Mouse (Mus musculus) embryonic facial prominence, embryonic 11.5 days (tissue): ENCODE measurements around the gene Limch1. TPM values are rescaled to one million over a fixed set of nuclear protein-coding genes. Genes with fewer than 3 reads are reported as not detected.

ENCODE experiments used
- ATAC-seq: fragments of 200-750 bp; cut with Nextera tagmentation; replicated peaks from 2 replicates; pipeline ENCODE4 v1.8.0; 2017; ENCODE audit warnings: low read depth; ENCODE audit not compliant: insufficient number of reproducible peaks, low FRiP score, low TSS enrichment
- DNase-seq: peaks from one replicate; pipeline ENCODE4 v3.0.0-alpha.2; 2015; ENCODE audit warnings: low spot score
- H3K27ac ChIP-seq: fragments of 300-500 bp; sonication (generic); replicated peaks from 2 replicates; pipeline ENCODE4 v1.5.1; 2014; ENCODE audit warnings: mild to moderate bottlenecking, low read depth, low read length, control low read depth
- H3K27me3 ChIP-seq: fragments of 300-500 bp; sonication (generic); 2 replicates; pipeline ENCODE4 v1.6.1; 2014; ENCODE audit warnings: mild to moderate bottlenecking, low read length, moderate library complexity, mixed read lengths; ENCODE audit not compliant: control insufficient read depth, insufficient read depth
- H3K36me3 ChIP-seq: fragments of 300-500 bp; sonication (generic); replicated peaks from 2 replicates; pipeline ENCODE4 v1.6.1; 2014; ENCODE audit warnings: low read depth, mild to moderate bottlenecking, low read length, moderate library complexity, mixed read lengths; ENCODE audit not compliant: control insufficient read depth, insufficient read depth
- H3K4me1 ChIP-seq: fragments of 300-500 bp; sonication (generic); 2 replicates; pipeline ENCODE4 v1.6.1; 2014; ENCODE audit warnings: low read length, mixed read lengths; ENCODE audit not compliant: control insufficient read depth, insufficient read depth
- H3K4me2 ChIP-seq: fragments of 300-500 bp; sonication (generic); 2 replicates; pipeline ENCODE4 v1.6.1; 2014; ENCODE audit warnings: low read depth, mild to moderate bottlenecking, control low read depth, low read length, moderate library complexity
- H3K4me3 ChIP-seq: fragments of 300-500 bp; sonication (generic); 2 replicates; pipeline ENCODE4 v1.5.1; 2014; ENCODE audit warnings: low read depth, low read length, control low read depth
- H3K9ac ChIP-seq: fragments of 300-500 bp; sonication (generic); replicated peaks from 2 replicates; pipeline ENCODE4 v1.6.1; 2014; ENCODE audit warnings: mild to moderate bottlenecking, control low read depth, low read length
- H3K9me3 ChIP-seq: fragments of 300-500 bp; sonication (generic); replicated peaks from 2 replicates; pipeline ENCODE4 v1.6.1; 2016; ENCODE audit warnings: mild to moderate bottlenecking, low read length, inconsistent platforms, mixed read lengths; ENCODE audit not compliant: control insufficient read depth
- WGBS: fragments of 180-500 bp; shearing (Covaris S2); extraction: QIAGEN DNeasy Blood & Tissue Kit; methylation state at CpG from one replicate; pipeline ENCODE4 v1.1.7; 2014; 5-methylcytosine and 5-hydroxymethylcytosine counted together
- polyA plus RNA-seq: library from polyadenylated mRNA; unstranded; fragments of >200 nt; fragmentation: Nextera tagmentation; extraction: Ambion mirVana; gene quantifications from 2 replicates; pipeline ENCODE4 v1.2.1, GENCODE M21; 2014

Limch1 gene
- polyA plus RNA-seq, 1 experiment from 2014 or later = 69.3 TPM

DNA sequence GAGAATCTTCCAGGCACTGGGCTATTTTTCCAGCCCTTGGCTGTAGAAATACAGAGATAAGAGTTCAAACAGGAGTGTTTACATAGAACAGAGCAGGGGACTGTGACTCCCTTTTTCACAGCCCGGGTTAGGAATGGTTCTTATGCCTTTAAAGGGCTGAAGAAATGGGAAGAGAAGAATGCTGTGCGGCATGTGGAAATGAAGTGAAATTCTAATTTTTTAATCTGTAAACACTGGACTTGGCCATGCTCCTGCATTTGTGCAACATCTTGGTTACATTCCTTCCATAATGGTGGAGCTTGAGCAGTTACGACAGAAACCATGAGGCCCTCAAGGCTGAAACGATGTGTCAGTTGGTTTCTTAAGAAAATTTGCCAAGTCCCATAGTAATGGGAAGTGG lies 165.4 kb downstream of the Limch1 start:
- no peak overlapping the region for H3K4me2 ChIP-seq
- no peaks in the 10 kb centered on the region for H3K9me3 ChIP-seq
- H3K27me3 ChIP-seq = no peaks in the 10 kb centered on the region
- DNase-seq (no peak), ATAC-seq (no peak)
- no peak overlapping the region for H3K27ac ChIP-seq
- no peak overlapping the region for H3K9ac ChIP-seq
- no peak overlapping the region for H3K4me3 ChIP-seq
- H3K4me1 ChIP-seq = no peaks in the 10 kb centered on the region
- 93% methylated on average over 4 of the region's 4 CpGs for WGBS
- no peaks in the 10 kb centered on the region for H3K36me3 ChIP-seq

DNA sequence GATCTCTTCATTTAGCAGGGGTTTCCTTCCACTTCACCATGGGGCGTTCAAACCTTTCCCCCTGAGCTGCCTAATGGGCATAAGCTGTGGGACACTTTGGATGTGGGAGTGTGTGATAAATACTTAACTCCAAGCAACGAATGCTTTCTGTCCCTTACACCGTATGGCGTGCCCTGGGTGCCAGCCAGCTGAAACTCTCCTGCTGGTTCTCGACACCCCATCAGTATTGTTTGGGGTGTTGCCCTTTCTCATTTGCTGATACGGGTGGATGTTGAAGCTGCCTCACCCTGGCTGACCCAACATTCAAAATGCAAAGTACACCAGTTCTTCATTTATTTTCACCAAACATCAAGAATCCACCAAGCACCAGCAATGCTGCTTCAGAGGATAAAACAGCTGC lies 168.2 kb downstream of the Limch1 start:
- DNase-seq = no peak
- ATAC-seq = no peak
- Histone ChIP-seq H3K4me1 (no peaks in the 10 kb centered on the region), H3K4me3 (no peak overlapping the region), H3K36me3 (no peaks in the 10 kb centered on the region), H3K27ac (no peak overlapping the region), H3K9me3 (no peaks in the 10 kb centered on the region), H3K27me3 (no peaks in the 10 kb centered on the region), H3K4me2 (no peak overlapping the region), H3K9ac (no peak overlapping the region)
- WGBS = 88% methylated on average over 6 of the region's 6 CpGs

DNA sequence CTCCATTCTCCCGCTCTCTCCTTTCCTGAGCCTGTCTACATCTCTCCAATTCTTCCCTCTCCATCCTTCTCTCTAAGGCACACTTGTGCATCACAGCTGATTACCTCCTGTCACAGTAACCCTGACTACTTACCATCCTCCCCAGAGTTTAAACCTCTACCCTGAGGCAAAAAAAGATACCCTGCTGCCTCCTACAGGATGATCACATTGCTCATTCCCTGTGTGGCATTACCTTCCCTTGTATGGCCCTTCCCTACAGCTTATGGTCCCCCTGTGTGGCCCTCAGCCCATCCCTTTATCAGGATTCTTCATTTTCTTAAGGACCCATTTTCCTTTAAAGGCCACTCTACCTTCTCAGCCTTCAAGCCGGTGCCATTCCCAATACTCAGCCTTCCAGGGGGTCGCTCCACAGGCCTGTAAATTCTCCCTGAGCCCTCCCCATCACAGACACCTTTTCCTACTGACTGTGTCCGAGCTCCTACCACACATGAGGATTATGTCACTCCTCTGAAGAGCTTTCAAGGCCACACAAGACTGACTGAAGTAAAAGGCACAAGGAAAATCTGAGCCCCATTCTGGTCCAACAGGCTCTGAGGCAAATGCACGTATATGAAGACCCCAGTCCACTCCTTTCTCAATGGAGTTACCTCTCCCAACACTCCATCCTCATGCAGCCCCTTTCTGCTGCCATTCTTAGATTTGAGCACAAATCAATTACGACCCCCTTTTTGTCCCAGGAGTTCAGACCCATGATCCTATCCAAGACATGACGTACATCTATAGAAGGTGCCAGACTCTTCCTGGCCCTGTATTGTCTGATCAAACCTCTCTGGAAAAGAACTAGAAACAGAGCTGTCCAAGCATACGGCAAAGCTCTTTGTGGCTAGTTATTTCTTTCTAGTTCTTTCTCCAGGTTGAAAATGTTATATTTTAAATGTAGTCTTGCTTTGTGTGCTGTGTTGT lies 172.0 kb downstream of the Limch1 start:
- 82% methylated on average over 8 of the region's 8 CpGs for WGBS
- no peaks in the 10 kb centered on the region for H3K36me3 ChIP-seq
- no peak overlapping the region for H3K4me2 ChIP-seq
- DNase-seq = no peak
- no peaks in the 10 kb centered on the region for H3K9me3 ChIP-seq
- no peaks in the 10 kb centered on the region for H3K27me3 ChIP-seq
- no peak overlapping the region for H3K9ac ChIP-seq
- ATAC-seq = no peak
- no peak overlapping the region for H3K27ac ChIP-seq
- H3K4me3 ChIP-seq = no peak overlapping the region
- H3K4me1 ChIP-seq = no peaks in the 10 kb centered on the region

DNA sequence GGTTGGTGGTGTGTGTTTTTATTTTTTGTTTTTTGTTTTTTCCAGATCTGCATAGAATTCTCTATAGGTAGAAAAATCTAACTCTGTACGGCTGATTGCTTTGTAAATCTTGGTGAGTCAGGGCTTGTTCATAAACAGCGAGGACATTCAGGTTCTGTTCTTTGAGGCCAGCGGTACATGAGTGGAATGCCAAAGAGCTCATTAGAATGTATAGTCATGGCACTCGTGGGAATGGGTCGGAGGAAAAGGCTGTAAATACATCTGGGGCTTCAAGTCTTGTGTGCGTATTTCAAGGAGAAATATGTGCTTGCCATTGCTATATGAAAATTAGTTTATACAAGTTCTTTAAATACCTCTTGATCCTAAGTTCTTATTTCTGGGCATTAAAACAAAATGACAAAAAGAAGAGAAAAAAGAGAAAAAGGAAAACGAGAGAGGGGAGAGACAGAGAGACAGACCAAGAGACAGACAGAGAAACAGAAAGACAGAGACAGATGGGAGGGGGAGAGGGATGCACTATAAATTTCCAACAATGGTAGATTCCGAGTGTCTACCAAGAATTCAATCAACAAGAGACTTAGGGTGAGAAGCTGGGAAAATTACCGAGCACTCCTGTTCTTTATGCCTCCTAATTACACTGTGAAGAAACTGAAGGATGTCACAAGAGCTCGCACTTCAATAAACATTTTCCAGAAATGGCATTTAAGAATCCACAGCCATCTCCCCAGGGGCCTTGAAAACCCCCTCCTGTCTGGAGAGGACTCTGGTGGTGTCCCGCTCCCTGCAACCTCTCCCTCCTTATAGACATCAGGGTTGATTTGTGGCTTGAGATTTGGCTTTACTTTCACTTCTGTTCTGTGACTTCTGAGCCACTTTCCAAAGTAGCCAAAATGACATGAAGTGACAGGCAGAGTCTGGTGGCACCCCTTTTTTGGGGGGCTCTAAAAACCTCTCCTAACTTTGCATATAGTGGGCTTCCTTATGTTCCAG lies 173.0 kb downstream of the Limch1 start:
- Histone ChIP-seq H3K36me3 (no peaks in the 10 kb centered on the region), H3K9ac (no peak overlapping the region), H3K4me2 (no peak overlapping the region), H3K9me3 (no peaks in the 10 kb centered on the region), H3K4me3 (no peak overlapping the region), H3K4me1 (no peaks in the 10 kb centered on the region), H3K27me3 (no peaks in the 10 kb centered on the region), H3K27ac (no peak overlapping the region)
- ATAC-seq (no peak), DNase-seq (no peak)
- 62% methylated on average over 11 of the region's 11 CpGs for WGBS

DNA sequence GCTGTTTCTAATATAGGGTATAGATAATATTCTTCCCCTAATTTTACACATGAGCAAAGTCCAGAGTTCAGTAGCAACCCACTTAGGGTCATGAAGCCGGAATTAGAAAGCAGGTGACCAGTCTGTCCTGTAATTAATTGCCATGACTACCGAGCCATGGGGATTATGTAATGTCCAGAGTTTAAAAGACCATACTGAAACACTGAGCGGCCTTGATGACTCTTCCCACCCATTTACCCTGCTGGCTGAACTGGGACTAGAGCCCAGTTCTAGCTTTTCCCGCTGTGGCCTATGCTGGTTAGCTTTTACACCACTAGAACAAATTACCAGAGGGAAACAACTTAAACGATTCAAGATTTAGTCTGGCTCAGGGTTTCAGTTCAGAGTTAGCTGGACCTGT lies 177.0 kb downstream of the Limch1 start:
- Histone ChIP-seq H3K4me3 (no peak overlapping the region), H3K27me3 (no peaks in the 10 kb centered on the region), H3K27ac (no peak overlapping the region), H3K9ac (no peak overlapping the region), H3K4me1 (no peaks in the 10 kb centered on the region), H3K9me3 (no peaks in the 10 kb centered on the region), H3K4me2 (no peak overlapping the region), H3K36me3 (no peaks in the 10 kb centered on the region)
- DNase-seq = no peak
- no peak for ATAC-seq
- WGBS = 64% methylated on average over 5 of the region's 5 CpGs

DNA sequence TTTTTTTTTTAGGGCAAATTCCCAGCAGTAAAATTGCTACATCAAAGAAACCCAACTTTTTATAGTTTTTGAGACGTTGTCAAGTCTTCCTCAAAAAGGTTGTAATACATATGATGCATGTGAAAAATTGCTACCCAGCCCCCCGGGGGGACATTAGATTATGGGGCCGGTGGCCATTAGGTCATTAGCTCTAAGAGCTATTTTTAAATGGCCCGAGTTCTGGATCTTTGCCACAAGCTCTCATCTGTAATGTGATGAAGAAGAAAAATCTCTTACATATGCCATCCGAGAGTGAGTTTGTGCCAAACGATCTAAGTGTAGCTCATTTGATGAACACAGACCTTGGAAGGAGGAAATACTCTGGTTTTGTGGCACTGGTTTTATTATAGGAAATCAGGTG lies 183.7 kb downstream of the Limch1 start:
- H3K27me3 ChIP-seq = no peaks in the 10 kb centered on the region
- no peak overlapping the region for H3K9ac ChIP-seq
- no peaks in the 10 kb centered on the region for H3K9me3 ChIP-seq
- no peak overlapping the region for H3K27ac ChIP-seq
- WGBS = 59% methylated on average over 6 of the region's 6 CpGs
- H3K4me3 ChIP-seq = no peak overlapping the region
- no peak for ATAC-seq
- H3K4me1 ChIP-seq = no peaks in the 10 kb centered on the region
- H3K4me2 ChIP-seq = no peak overlapping the region
- no peak for DNase-seq
- no peaks in the 10 kb centered on the region for H3K36me3 ChIP-seq

DNA sequence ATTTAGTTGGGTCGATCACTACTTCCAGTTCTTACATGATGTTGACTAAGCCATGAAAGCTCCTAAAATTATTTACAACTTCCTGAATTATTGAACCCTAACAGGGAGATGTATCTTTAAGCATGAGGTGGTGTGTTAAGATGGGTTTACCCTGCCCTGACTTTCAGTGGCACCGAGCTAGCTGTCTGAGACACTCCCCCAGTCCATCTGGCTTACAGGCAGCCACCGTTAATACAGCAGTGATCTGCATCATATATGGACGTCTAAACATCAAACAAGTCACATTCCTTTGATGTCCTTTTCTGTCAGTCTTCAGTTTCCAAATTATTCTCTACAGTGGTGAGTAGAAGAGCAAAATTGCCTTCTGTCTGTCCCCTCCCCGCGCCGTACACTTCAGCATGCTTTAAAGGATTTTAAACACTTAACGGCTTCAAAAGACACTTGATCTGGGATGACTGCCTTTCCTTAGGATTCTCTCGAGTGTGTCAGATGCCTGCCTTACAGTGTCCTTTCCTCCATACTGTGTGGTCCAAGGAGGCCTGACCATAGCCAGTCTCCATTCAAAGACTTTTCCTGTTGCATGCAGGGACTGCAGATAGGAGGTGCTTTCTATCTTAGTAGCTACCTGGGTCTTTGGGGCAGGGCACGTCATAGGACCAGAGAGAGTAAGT lies 187.6 kb downstream of the Limch1 start:
- 51% methylated on average over 10 of the region's 10 CpGs for WGBS
- H3K4me3 ChIP-seq = no peak overlapping the region
- DNase-seq (no peak), ATAC-seq (no peak)
- H3K9me3 ChIP-seq = no peaks in the 10 kb centered on the region
- H3K27ac ChIP-seq = 0 out of 2 replicates have a peak overlapping the region, but pooled peaks have one; percentile 24
- no peak overlapping the region for H3K9ac ChIP-seq
- H3K4me1 ChIP-seq = no peaks in the 10 kb centered on the region
- H3K4me2 ChIP-seq = no peak overlapping the region
- H3K27me3 ChIP-seq = no peaks in the 10 kb centered on the region
- no peaks in the 10 kb centered on the region for H3K36me3 ChIP-seq
